22 mouse cellular contexts compared by ENCODE assay signal in the genomic region with DNA sequence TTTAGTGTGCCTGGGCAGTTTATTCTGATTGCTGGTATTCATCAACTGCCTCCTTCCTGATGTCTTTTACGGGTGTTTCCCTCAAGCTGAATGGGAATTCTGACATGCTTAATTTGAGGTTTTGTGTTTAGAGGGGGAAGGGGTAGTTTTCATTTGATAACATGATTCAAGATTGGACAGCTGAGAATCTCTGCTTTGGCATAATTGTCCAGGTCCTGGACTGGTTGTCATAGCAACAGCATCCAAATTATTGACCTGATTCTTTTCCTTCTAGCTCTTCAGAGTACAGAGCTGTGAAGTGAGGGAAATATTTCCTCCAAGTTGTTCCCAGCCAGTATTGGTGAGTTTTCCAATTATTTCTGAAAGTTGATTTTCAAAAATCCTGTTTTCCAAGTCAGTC.
DNase-seq lines count a peak whose midpoint lies in the region; ATAC-seq and TF ChIP-seq lines count a peak whose summit lies in the region.
"Had no signal": no experiment of that assay in that cellular context is flagged by ENCODE, and none has a peak within 500 bp of the region (broad histone marks: within the 10 kb centered on the region; RNA-seq: fewer than 3 reads in every experiment).

No protein-coding gene starts in this region.

- H3K27me3 ChIP-seq in embryonic facial prominence, embryonic 11.5 days (ENCODE audit: control insufficient read depth, insufficient read depth, low read length) = no peaks in the 10 kb centered on the region
- H3K27me3 ChIP-seq in embryonic facial prominence, embryonic 10.5 days (replicated peaks; ENCODE audit: low read depth, poor library complexity, severe bottlenecking) = no peaks in the 10 kb centered on the region
- no peaks in the 10 kb centered on the region for H3K27me3 ChIP-seq in forebrain, postnatal 0 days (ENCODE audit: insufficient read depth, low read length)
- H3K27me3 ChIP-seq in midbrain, embryonic 14.5 days (ENCODE audit: control insufficient read depth, insufficient read depth, low read length) = no peaks in the 10 kb centered on the region

- no peak overlapping the region for H3K4me2 ChIP-seq in embryonic facial prominence, embryonic 11.5 days (ENCODE audit: low read depth, low read length)
- H3K4me2 ChIP-seq in forebrain, postnatal 0 days (ENCODE audit: low read depth) = no peak overlapping the region
- H3K4me2 ChIP-seq in midbrain, embryonic 14.5 days (ENCODE audit: low read length) = no peak overlapping the region

- TF ChIP-seq POLR2A in brain, embryonic 14.5 days (IDR thresholded peaks at IDR 0.05; ENCODE audit: borderline replicate concordance, extremely low read depth, insufficient read depth, insufficient read length, poor library complexity, severe bottlenecking) = no peak

- DNase-seq in embryonic facial prominence, embryonic 11.5 days (ENCODE audit: low spot score) = peak; percentile 9
- DNase-seq in embryonic facial prominence, embryonic 10.5 days (ENCODE audit: low spot score) = no peak
- peak; percentile 75 for DNase-seq in brain, embryonic 14.5 days (ENCODE audit: low read depth)
- peak; percentile 36 for DNase-seq in forebrain, postnatal 0 days
- DNase-seq in midbrain, embryonic 14.5 days = peak; percentile 65
- no peak for DNase-seq in spleen, postnatal 10 days (ENCODE audit: low spot score in 2 of 2)
- DNase-seq in lung, postnatal 4 days = no peak
- DNase-seq: adrenal gland, postnatal 25 days; cerebellum, adult 8-10 months; gastrocnemius, adult 2 months; kidney, postnatal 36 days; layer of hippocampus, adult 9-11 months; liver, postnatal 0 days; lung, postnatal 10 days; right cerebral cortex, postnatal 4 days; thymus, postnatal 14 days had no signal

- no peaks in the 10 kb centered on the region for H3K9me3 ChIP-seq in embryonic facial prominence, embryonic 11.5 days (replicated peaks; ENCODE audit: control insufficient read depth, low read length)
- H3K9me3 ChIP-seq in embryonic facial prominence, embryonic 10.5 days = no peaks in the 10 kb centered on the region
- H3K9me3 ChIP-seq in forebrain, postnatal 0 days (ENCODE audit: low read length) = no peaks in the 10 kb centered on the region
- H3K9me3 ChIP-seq in midbrain, embryonic 14.5 days (ENCODE audit: control insufficient read depth, low read length) = no peaks in the 10 kb centered on the region
- H3K9me3 ChIP-seq: G1E; heart, embryonic 10.5 days; limb, embryonic 10.5 days; megakaryocyte, embryonic 14.5 days had no signal

- no peak overlapping the region for H3K4me3 ChIP-seq in embryonic facial prominence, embryonic 11.5 days (ENCODE audit: low read depth, low read length)
- no peak overlapping the region for H3K4me3 ChIP-seq in embryonic facial prominence, embryonic 10.5 days
- H3K4me3 ChIP-seq in forebrain, postnatal 0 days (ENCODE audit: low read depth, low read length) = no peak overlapping the region
- no peak overlapping the region for H3K4me3 ChIP-seq in midbrain, embryonic 14.5 days (replicated peaks; ENCODE audit: low read depth, low read length)
- H3K4me3 ChIP-seq: gastrocnemius, adult 2 months; heart, embryonic 10.5 days; left cerebral cortex, adult 2 months; limb, embryonic 10.5 days; megakaryocyte, embryonic 14.5 days had no signal

- WGBS in embryonic facial prominence, embryonic 11.5 days = 57% methylated on average over 1 of the region's 1 CpGs
- WGBS in embryonic facial prominence, embryonic 10.5 days = 74% methylated on average over 1 of the region's 1 CpGs
- 9% methylated on average over 1 of the region's 1 CpGs for WGBS in forebrain, postnatal 0 days
- WGBS in midbrain, embryonic 14.5 days = 16% methylated on average over 1 of the region's 1 CpGs

- no peak for ATAC-seq in embryonic facial prominence, embryonic 11.5 days (replicated peaks; ENCODE audit: insufficient number of reproducible peaks, low FRiP score, low TSS enrichment, low read depth)
- peak; percentile 61; the same call in 1 of the 2 replicates for ATAC-seq in forebrain, postnatal 0 days
- ATAC-seq in midbrain, embryonic 14.5 days (ENCODE audit: low FRiP score, low TSS enrichment) = no peak
- no peak for ATAC-seq in inflammation-experienced regulatory T-cells, adult 6 months
- ATAC-seq: liver, postnatal 0 days had no signal

- TF ChIP-seq CTCF in brain, embryonic 14.5 days (IDR thresholded peaks at IDR 0.05; ENCODE audit: borderline replicate concordance, extremely low read depth, insufficient read depth, insufficient read length) = no peak
- no peak for TF ChIP-seq CTCF in forebrain, postnatal 0 days (IDR thresholded peaks at IDR 0.05; ENCODE audit: low read depth)

- no peaks in the 10 kb centered on the region for H3K4me1 ChIP-seq in embryonic facial prominence, embryonic 11.5 days (ENCODE audit: control insufficient read depth, insufficient read depth, low read length)
- H3K4me1 ChIP-seq in embryonic facial prominence, embryonic 10.5 days = no peaks in the 10 kb centered on the region
- no peaks in the 10 kb centered on the region; the same call in 1 of the 2 replicates for H3K4me1 ChIP-seq in forebrain, postnatal 0 days (ENCODE audit: insufficient read depth)
- H3K4me1 ChIP-seq in midbrain, embryonic 14.5 days (ENCODE audit: control insufficient read depth, insufficient read depth, low read length) = peaks cover 8% of the 10 kb centered on the region; the same call in 1 of the 2 replicates
- H3K4me1 ChIP-seq: heart, embryonic 10.5 days; limb, embryonic 10.5 days; megakaryocyte, embryonic 14.5 days had no signal

- no peak overlapping the region for H3K27ac ChIP-seq in embryonic facial prominence, embryonic 11.5 days (replicated peaks; ENCODE audit: low read depth, low read length)
- H3K27ac ChIP-seq in embryonic facial prominence, embryonic 10.5 days (replicated peaks) = no peak overlapping the region
- H3K27ac ChIP-seq in forebrain, postnatal 0 days (ENCODE audit: low read depth, low read length) = no peak overlapping the region
- no peak overlapping the region for H3K27ac ChIP-seq in midbrain, embryonic 14.5 days (replicated peaks; ENCODE audit: low read depth, low read length)
- H3K27ac ChIP-seq: gastrocnemius, adult 2 months; heart, embryonic 10.5 days; left cerebral cortex, adult 2 months; limb, embryonic 10.5 days had no signal

- no peak overlapping the region for H3K9ac ChIP-seq in embryonic facial prominence, embryonic 11.5 days (replicated peaks; ENCODE audit: low read length)
- no peak overlapping the region for H3K9ac ChIP-seq in forebrain, postnatal 0 days
- H3K9ac ChIP-seq in midbrain, embryonic 14.5 days (replicated peaks; ENCODE audit: low read length) = no peak overlapping the region
- H3K9ac ChIP-seq: liver, postnatal 0 days had no signal

- no peaks in the 10 kb centered on the region for H3K36me3 ChIP-seq in embryonic facial prominence, embryonic 11.5 days (replicated peaks; ENCODE audit: control insufficient read depth, insufficient read depth, low read depth, low read length)
- H3K36me3 ChIP-seq in embryonic facial prominence, embryonic 10.5 days (replicated peaks) = no peaks in the 10 kb centered on the region
- H3K36me3 ChIP-seq in forebrain, postnatal 0 days (ENCODE audit: insufficient read depth) = no peaks in the 10 kb centered on the region
- H3K36me3 ChIP-seq in midbrain, embryonic 14.5 days (ENCODE audit: control insufficient read depth, insufficient read depth, low read length) = no peaks in the 10 kb centered on the region
- H3K36me3 ChIP-seq: G1E; heart, embryonic 10.5 days; limb, embryonic 10.5 days had no signal

Comparison
In these comparisons a context has a peak if more than half of its experiments do, and no peak if none do; other contexts are left out.
1. DNase-seq: peak in embryonic facial prominence, embryonic 11.5 days (single experiment), brain, embryonic 14.5 days (single experiment), forebrain, postnatal 0 days (single experiment) and midbrain, embryonic 14.5 days (single experiment); none in embryonic facial prominence, embryonic 10.5 days (single experiment), spleen, postnatal 10 days (0 of 2) and lung, postnatal 4 days (0 of 2).